Mouse (Mus musculus): ENCODE measurements around the gene Tnfrsf1a.

- TF ChIP-seq CTCF (IDR thresholded peaks at IDR 0.05; ENCODE audit: borderline replicate concordance, insufficient read depth, low read depth, low read length), result no peak
- no peak for TF ChIP-seq POLR2A (IDR thresholded peaks at IDR 0.05; ENCODE audit: borderline replicate concordance, insufficient read depth, low read length)
These were observed 20.9 kb upstream of the Tnfrsf1a start for GRCm38 (mm10) chr6:125328243-125328642.
